Mouse (Mus musculus) 3T3-L1 (cell line): ENCODE data around the gene Tas2r113.
"Not testable (repeated sequence)": the region's sequence is repeated elsewhere in the genome, so short reads cannot be mapped to it uniquely, and the experiment has no call there.

Experiments used
- DNase-seq: peaks from one replicate; pipeline ENCODE4 v3.0.0-alpha.2; 2015; ENCODE audit warnings: low read depth, low spot score

Tas2r113 gene

DNA sequence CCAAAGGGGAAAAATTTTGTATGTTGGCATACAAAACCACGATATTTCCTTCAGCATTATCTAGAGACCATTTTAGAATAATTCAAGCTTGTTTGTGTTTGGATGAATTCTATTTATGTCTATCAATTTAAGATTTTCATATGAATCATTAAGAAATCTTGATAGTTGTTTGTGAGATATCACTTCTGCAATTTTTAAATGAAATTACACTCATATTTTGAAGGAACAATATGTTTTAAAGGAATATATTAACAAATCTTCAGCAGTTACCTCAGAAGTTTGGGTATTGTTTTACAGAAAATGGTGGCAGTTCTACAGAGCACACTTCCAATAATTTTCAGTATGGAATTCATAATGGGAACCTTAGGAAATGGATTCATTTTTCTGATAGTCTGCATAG, at the start of gene Tas2r113:
Tas2r113 (plus strand) TSS at position 301 of the 400 bp plus-strand sequence.
- DNase-seq: no peak

GRCm38 (mm10) chr6:132846842-132847241, 46.0 kb upstream of the Tas2r113 start, which contains the start of gene Tas2r123:
Gene Tas2r123 (plus strand): TSS chr6:132847142.
- DNase-seq: no peak

DNA sequence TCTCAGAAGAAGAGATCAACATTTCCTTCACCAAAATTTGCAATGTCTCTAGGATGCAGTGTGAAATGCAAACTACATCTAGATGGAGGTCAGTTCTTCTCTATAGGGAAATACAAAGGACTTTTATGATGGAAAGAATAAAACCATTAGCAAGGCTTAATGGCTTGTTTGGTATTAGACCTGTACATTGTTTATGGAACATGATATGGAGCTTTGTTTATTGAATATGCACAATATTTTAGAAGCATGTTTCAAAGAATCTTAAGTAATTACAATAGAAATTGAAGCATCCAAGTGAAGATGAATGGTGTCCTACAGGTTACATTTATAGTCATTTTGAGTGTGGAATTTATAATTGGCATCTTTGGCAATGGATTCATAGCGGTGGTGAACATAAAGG, 37.7 kb upstream of the Tas2r113 start, which contains the start of gene Tas2r116:
Tas2r116 (plus strand) TSS at position 301 of the 400 bp plus-strand sequence.
- DNase-seq: no peak

DNA sequence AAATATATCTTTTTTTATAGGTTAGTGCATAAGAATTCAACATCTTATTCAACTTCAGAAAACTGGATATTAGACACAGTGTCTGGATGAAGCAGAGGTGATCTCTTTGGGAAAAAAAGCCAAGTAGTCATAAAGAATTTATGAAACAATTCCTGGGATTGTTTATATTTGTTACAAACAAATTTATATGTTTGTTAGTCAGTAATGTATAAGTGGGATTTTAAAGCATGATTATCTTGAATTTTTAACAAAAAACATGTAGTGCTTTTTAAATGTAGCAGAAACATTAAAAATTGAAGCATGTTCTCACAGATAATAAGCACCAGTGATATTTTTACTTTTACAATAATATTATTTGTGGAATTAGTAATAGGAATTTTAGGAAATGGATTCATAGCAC, 25.1 kb upstream of the Tas2r113 start, which contains the start of gene Tas2r110:
Tas2r110 (plus strand) TSS at position 301 of the 400 bp plus-strand sequence.
- no peak for DNase-seq

DNA sequence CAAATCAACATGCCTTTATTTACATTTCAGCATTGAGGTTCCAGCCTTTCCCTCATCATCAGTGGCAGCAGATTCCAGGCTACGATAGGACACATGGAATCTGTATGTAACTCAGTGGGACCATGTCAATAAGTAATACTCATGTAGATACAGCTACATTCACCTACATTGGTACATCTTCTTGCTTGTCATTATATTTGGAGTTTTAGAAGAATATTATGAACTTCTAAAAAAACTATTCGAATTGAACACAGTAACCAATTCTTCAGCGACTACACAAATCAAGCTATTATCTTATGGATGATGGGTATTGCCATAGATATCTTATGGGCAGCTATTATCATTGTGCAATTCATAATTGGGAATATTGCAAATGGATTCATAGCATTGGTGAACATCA, 16.5 kb downstream of the Tas2r113 start, which contains the start of gene Tas2r125:
Tas2r125 (plus strand) TSS at position 301 of the 400 bp plus-strand sequence.
- no peak for DNase-seq

GRCm38 (mm10) chr6:132941376-132941775, 48.6 kb downstream of the Tas2r113 start:
- not testable (repeated sequence) for DNase-seq
